Mouse (Mus musculus) midbrain, embryonic 14.5 days (tissue): ENCODE measurements around the gene Camta1. TPM values are rescaled to one million over a fixed set of nuclear protein-coding genes. Genes with fewer than 3 reads are reported as not detected.

Experiments used
- ATAC-seq: fragments of 200-750 bp; cut with Nextera tagmentation; 2 replicates; pipeline ENCODE4 v1.8.0; 2017; ENCODE audit warnings: moderate number of reproducible peaks, moderate library complexity; ENCODE audit not compliant: low FRiP score, low TSS enrichment
- DNase-seq: peaks from one replicate; pipeline ENCODE4 v3.0.0-alpha.2; 2015
- H3K27ac ChIP-seq: fragments of 300-500 bp; sonication (generic); replicated peaks from 2 replicates; pipeline ENCODE4 v1.5.1; 2014; ENCODE audit warnings: mild to moderate bottlenecking, low read depth, low read length, moderate library complexity
- H3K27me3 ChIP-seq: fragments of 300-500 bp; sonication (generic); 2 replicates; pipeline ENCODE4 v1.6.1; 2014; ENCODE audit warnings: low read length, control low read depth, mixed read lengths; ENCODE audit not compliant: control insufficient read depth, insufficient read depth
- H3K36me3 ChIP-seq: fragments of 300-500 bp; sonication (generic); 2 replicates; pipeline ENCODE4 v1.6.1; 2014; ENCODE audit warnings: low read length, control low read depth; ENCODE audit not compliant: control insufficient read depth, insufficient read depth
- H3K4me1 ChIP-seq: fragments of 300-500 bp; sonication (generic); 2 replicates; pipeline ENCODE4 v1.6.1; 2014; ENCODE audit warnings: mild to moderate bottlenecking, antibody characterized with exemption, low read length, control low read depth; ENCODE audit not compliant: control insufficient read depth, insufficient read depth
- H3K4me2 ChIP-seq: fragments of 300-500 bp; sonication (generic); 2 replicates; pipeline ENCODE4 v1.6.1; 2014; ENCODE audit warnings: mild to moderate bottlenecking, low read length, moderate library complexity
- H3K4me3 ChIP-seq: fragments of 300-500 bp; sonication (generic); replicated peaks from 2 replicates; pipeline ENCODE4 v1.5.1; 2014; ENCODE audit warnings: low read depth, low read length
- H3K9ac ChIP-seq: fragments of 300-500 bp; sonication (generic); replicated peaks from 2 replicates; pipeline ENCODE4 v1.6.1; 2014; ENCODE audit warnings: mild to moderate bottlenecking, low read length, moderate library complexity
- H3K9me3 ChIP-seq: fragments of 300-500 bp; sonication (generic); 2 replicates; pipeline ENCODE4 v1.6.1; 2016; ENCODE audit warnings: low read length, control low read depth, mixed read lengths; ENCODE audit not compliant: control insufficient read depth
- WGBS: fragments of 180-500 bp; shearing (Covaris S2); extraction: QIAGEN DNeasy Blood & Tissue Kit; methylation state at CpG from one replicate; pipeline ENCODE4 v1.1.7; 2014; 5-methylcytosine and 5-hydroxymethylcytosine counted together
- polyA plus RNA-seq: library from polyadenylated mRNA; unstranded; fragments of >200 nt; fragmentation: Nextera tagmentation; extraction: Ambion mirVana; gene quantifications from 2 replicates; pipeline ENCODE4 v1.2.1, GENCODE M21; 2014

Gene Camta1
- polyA plus RNA-seq, 1 experiment from 2014 or later, result 157 TPM

DNA sequence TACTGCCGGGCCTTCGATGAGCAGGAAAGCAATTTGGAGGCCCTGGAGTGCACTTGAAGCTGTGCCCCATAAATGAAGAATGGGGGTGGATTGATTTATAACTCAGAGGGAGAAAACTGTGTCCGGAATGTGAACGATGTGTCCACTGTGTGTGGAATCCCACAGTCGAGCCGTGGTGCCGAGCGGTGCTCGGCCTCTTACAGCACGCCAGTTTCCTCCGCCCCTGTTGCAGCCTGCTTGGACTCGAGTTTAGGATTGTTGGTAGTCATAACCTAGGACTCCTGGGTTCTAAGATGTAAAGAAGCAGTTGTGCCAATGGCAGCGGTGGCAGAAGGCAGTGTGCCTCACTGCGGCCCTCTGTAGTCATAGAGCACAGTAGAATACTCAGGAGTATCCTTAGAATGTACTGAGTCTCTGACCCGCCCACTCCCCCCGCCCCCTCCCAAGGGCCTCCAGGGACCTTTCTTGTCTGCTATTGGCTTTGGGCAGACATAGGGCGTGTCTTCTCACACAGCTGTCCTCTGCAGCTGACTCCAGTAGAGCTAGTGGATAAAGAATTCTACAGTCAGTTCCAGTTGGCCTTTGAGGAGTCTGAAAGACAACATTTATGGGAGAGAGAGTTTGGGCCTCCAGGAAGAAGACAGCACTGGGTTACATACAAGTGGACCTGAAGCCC, 457.0 kb downstream of the Camta1 start:
- no peaks in the 10 kb centered on the region for H3K9me3 ChIP-seq
- WGBS, result 74% methylated on average over 17 of the region's 17 CpGs
- H3K27ac ChIP-seq, result no peak overlapping the region
- H3K4me3 ChIP-seq, result no peak overlapping the region
- H3K4me1 ChIP-seq, result 0 out of 2 replicates have a peak, but pooled peaks cover 3% of the 10 kb centered on the region
- H3K4me2 ChIP-seq, result no peak overlapping the region
- DNase-seq (no peak), ATAC-seq (no peak)
- no peaks in the 10 kb centered on the region for H3K27me3 ChIP-seq
- H3K9ac ChIP-seq, result no peak overlapping the region
- H3K36me3 ChIP-seq, result no peaks in the 10 kb centered on the region

DNA sequence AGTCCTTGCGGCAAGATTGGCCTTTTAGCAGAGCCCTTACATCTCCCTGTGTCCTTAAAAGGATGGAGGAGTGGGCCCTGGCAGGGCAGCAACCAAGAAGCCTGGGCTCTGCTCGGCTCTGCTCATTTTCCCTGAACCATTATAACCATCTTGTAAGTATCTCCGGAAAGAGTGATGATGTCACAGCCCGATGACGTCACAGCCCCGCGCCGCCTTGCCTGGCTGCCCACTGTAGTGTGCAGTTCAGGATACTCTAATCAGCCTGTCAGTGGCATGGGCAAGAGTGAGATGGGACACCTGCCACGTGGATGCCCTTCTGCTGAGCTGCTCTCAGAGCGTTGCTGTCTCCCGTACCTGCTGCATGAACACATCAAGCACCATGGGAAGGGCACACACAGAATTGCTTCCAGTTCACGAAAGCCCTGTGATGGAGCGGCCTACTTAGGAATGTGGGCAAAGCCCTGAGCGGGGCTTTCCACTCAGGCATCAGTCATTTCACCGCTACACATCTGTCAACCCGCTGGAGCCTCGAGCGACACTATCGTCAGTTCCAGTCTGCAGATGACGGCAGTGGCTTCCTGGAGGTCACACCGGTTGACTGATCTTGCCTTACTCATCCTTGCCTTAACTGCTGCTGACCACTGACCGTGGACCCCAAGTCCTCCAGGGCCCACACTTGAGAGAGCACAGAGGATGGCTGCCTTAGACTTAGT, 459.8 kb downstream of the Camta1 start:
- Histone ChIP-seq H3K9ac (no peak overlapping the region), H3K36me3 (no peaks in the 10 kb centered on the region), H3K27ac (no peak overlapping the region), H3K27me3 (no peaks in the 10 kb centered on the region), H3K4me1 (0 out of 2 replicates have a peak, but pooled peaks cover 3% of the 10 kb centered on the region), H3K4me2 (no peak overlapping the region), H3K9me3 (no peaks in the 10 kb centered on the region), H3K4me3 (no peak overlapping the region)
- 87% methylated on average over 22 of the region's 22 CpGs for WGBS
- DNase-seq, result no peak
- ATAC-seq, result no peak

DNA sequence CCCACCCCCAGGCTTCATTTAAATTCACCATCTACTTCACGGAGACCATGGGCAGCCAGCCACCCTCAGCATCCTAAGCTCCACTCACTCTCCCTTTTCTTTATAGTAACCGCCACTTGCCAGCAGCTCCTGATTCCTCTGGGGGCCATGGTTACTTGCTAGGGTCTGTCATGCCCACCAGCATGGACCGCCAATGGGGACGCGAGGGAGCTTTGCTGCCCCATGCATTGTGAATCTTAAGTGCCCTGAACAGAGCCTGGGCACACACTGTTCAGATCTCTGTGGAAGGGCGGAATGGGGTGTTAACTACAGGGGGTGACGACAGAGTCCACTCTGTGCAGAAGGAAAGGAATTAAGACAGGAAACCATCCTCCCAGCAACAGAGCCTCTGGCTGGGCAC, 465.1 kb downstream of the Camta1 start:
- Histone ChIP-seq H3K9ac (no peak overlapping the region), H3K4me3 (no peak overlapping the region), H3K27me3 (no peaks in the 10 kb centered on the region), H3K4me2 (no peak overlapping the region), H3K36me3 (no peaks in the 10 kb centered on the region), H3K9me3 (no peaks in the 10 kb centered on the region), H3K4me1 (peaks cover 7% of the 10 kb centered on the region; the same call in 1 of the 2 replicates), H3K27ac (no peak overlapping the region)
- ATAC-seq, result peak; percentile 53
- peak; percentile 54 for DNase-seq
- WGBS, result 54% methylated on average over 7 of the region's 7 CpGs

DNA sequence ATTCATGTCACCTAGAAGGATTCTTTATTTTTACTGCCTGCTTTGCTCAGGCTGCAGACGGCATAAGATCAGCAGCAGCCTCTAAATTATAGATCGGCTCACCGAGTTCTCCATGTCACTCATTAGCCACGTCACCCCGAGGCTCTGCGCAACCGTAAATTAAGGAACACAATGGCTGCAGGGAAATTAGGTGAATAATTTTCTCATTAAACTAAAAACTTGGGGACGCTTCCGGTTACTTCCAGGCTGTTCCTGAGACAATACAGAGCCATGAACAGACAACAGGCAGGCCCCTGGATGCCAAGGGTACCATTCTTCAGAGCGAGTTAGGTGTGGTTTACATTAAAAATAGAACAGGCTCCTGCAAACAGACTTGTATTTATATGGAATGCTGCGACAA, 472.3 kb downstream of the Camta1 start:
- Histone ChIP-seq H3K27me3 (no peaks in the 10 kb centered on the region), H3K4me2 (no peak overlapping the region), H3K4me3 (no peak overlapping the region), H3K36me3 (no peaks in the 10 kb centered on the region), H3K4me1 (peaks cover 42% of the 10 kb centered on the region), H3K27ac (peak overlapping the region; percentile 57), H3K9me3 (no peaks in the 10 kb centered on the region), H3K9ac (no peak overlapping the region)
- peak; percentile 62 for DNase-seq
- no peak for ATAC-seq
- whole genome bisulfite sequencing, result 42% methylated on average over 11 of the region's 11 CpGs

DNA sequence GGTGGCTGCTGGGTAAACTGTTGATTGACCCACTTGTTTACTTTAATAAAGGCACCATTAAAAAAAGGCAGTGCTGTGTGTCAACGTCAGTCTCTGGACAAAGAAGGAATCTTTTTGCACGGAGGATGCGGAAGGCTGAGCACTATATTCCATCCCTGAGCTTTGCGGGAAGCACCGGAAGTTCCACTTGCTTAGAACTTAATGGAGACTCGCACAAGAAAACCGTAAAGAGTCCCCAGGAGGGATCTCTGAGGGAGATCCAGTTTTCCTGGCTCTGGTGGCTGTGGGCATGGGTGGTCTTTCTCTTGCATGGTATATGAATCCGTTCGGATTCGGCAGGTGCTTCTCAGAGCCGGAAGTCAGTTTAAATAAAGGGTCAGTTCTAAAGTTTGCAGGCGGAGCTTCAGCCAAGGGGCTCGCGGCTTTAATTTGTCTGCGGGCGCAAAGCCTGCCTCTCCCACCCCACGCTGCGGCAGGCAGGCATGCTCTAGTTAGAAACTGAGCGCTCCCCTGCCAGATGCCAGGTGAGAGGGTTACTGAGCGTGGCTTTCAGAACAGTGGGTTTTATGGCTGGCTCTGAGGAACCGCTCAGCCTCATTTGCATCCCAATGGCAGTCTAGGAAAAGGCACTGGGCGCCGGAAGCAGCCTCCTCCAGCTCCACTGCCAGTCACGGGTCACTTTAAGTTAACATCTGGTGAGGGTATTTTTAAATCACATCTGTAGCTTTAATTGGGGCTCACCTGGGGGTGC, 474.8 kb downstream of the Camta1 start:
- Histone ChIP-seq H3K4me1 (peaks cover 42% of the 10 kb centered on the region), H3K27ac (peak overlapping the region; percentile 70), H3K27me3 (no peaks in the 10 kb centered on the region), H3K9me3 (no peaks in the 10 kb centered on the region), H3K36me3 (no peaks in the 10 kb centered on the region), H3K9ac (peak overlapping the region; percentile 26; the same call in 1 of the 2 replicates), H3K4me3 (peak overlapping the region; percentile 36), H3K4me2 (peak overlapping the region; percentile 73)
- peak; percentile 64 for DNase-seq
- ATAC-seq, result no peak
- WGBS, result under 1% methylated on average over 24 of the region's 24 CpGs

DNA sequence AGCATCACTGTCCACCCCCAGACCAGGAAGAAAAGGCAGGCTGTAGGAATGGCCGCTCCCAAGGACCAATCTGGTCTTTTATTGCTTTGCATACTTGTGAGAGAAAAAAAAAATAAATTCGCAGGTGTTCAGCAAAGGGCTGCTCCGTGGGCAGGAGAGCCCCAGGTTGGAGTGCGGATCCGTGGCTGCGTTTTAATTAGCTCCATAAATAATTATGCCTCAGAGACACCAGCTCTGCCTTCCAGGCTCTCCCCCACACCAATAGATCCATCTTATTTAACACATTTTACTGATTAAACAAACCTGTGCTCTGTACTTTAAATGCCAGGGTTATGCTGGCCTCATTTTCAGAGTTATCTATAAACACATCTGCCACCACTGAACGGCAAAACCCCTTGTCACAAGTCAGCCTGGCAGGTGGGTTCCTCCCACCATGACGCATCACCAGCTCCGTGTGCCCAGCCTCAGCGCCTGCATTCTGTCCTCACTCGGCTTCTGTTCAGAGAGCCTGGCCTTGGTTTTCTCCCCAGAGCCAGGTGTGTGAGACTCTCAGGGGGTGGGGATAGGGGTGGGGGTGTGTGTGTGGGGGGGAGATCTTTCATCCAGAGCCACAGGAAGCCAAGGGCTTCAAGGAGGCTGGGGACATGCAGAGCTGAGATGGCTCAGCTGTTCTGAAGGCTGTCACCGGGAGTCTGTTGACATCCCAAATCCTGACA, 475.5 kb downstream of the Camta1 start:
- ATAC-seq, result no peak

DNA sequence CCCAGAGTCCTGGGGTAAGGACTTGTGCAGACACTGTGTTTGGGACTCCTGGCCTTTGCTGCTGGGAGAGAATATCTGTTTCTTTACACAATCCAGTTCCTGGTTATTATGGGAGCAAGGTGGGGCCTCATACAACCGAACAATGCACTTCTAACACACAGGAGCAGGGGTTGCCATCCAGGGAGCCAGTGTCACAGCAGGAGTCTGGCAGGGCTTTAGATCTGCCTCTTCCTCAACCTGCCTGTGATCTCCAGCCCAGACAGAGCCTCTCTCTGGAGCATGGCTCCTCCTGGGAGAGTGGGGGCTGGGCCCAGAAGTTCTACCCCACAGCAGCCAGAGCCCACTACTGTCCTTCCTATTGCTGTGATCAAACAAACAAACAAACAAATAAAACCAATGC, 483.9 kb downstream of the Camta1 start:
- no peak overlapping the region for H3K27ac ChIP-seq
- no peak overlapping the region for H3K4me2 ChIP-seq
- H3K36me3 ChIP-seq, result no peaks in the 10 kb centered on the region
- no peaks in the 10 kb centered on the region for H3K4me1 ChIP-seq
- no peak overlapping the region for H3K9ac ChIP-seq
- no peaks in the 10 kb centered on the region for H3K9me3 ChIP-seq
- ATAC-seq (no peak), DNase-seq (no peak)
- 33% methylated on average over 1 of the region's 1 CpGs for WGBS
- no peaks in the 10 kb centered on the region for H3K27me3 ChIP-seq
- no peak overlapping the region for H3K4me3 ChIP-seq

More for the DNA sequence above, 475.5 kb downstream of the Camta1 start:
- no peaks in the 10 kb centered on the region for H3K9me3 ChIP-seq
- peak; percentile 59 for DNase-seq
- no peaks in the 10 kb centered on the region for H3K36me3 ChIP-seq
- no peaks in the 10 kb centered on the region for H3K27me3 ChIP-seq
- peaks cover 42% of the 10 kb centered on the region for H3K4me1 ChIP-seq
- WGBS, result 11% methylated on average over 12 of the region's 12 CpGs
- H3K9ac ChIP-seq, result peak overlapping the region; percentile 26; the same call in 1 of the 2 replicates
- peak overlapping the region; percentile 36 for H3K4me3 ChIP-seq
- H3K4me2 ChIP-seq, result peak overlapping the region; percentile 73
- H3K27ac ChIP-seq, result peak overlapping the region; percentile 70

DNA sequence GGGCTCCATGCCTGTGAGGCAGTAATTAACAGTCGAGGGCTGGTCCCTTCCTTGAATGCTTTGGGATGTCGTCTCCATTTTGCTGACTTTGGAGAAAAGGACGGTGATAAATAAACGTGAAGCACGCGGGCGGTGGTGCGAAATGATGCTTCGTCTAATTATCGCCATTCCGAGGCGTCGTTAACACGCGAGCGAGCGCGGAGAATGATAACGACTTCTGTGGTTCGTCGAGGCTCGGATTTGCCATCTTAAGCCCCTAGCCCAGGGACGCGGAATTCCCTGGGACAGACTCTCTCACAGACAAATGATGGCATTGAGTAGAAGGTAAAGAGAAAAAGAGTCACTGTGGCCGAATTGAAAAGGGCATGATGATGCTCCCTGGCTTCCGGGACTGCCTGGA, 485.4 kb downstream of the Camta1 start:
- Histone ChIP-seq H3K36me3 (no peaks in the 10 kb centered on the region), H3K27me3 (no peaks in the 10 kb centered on the region), H3K27ac (0 out of 2 replicates have a peak overlapping the region, but pooled peaks have one; percentile 8), H3K9me3 (no peaks in the 10 kb centered on the region), H3K4me3 (no peak overlapping the region), H3K4me1 (no peaks in the 10 kb centered on the region), H3K4me2 (no peak overlapping the region), H3K9ac (no peak overlapping the region)
- DNase-seq (peak; percentile 59), ATAC-seq (no peak)
- 65% methylated on average over 26 of the region's 26 CpGs for WGBS
